Mouse (Mus musculus) CD4-positive helper T cell, adult 2 months (primary cell): Measurements from ENCODE around the gene Fgf4.
A peak's percentile ranks its signal among the peaks of the same experiment; 100 is the strongest.

Source experiments
- DNase-seq: peaks from one replicate; pipeline ENCODE4 v3.0.0-alpha.2; 2012; ENCODE audit warnings: low read depth, missing footprints, low spot score

Gene Fgf4

DNA sequence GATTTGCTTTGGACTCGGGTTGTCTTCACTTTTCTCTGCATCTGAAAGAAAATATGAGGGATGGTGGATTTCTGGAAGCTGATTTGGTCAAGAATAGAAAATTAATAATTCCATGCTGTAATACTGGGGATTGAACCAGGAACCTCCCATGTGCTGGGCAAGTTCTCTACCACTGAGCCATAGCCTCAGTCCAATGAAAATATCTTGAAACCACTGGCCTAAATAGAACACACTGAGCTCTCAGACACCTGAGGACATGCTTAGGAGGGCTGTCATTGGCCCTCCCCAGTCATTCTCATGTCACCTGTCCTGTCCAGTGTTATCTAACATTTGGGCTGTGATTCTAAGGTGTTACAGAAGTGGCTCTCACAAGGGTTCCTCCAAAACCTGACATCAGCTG lies 64.0 kb downstream of the Fgf4 start:
- DNase-seq = no peak

DNA sequence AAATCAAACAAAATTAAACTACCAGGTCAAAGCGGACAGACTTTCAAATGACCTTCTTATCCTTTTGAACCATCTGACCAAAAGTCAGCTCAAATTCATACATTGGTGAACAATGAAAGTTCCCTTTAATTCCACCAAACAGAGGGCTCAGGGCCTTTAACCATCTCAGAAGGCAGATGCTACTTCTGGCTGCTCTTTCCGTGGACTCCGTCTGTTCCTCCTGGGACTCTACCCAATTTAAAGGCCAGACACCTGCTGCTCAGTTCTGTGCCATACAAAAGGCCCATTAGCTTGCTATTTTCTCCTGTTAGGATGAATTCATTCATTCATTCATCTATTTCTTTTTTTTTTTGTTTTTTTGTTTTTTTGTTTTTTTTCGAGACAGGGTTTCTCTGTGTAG lies 65.7 kb downstream of the Fgf4 start:
- no peak for DNase-seq

DNA sequence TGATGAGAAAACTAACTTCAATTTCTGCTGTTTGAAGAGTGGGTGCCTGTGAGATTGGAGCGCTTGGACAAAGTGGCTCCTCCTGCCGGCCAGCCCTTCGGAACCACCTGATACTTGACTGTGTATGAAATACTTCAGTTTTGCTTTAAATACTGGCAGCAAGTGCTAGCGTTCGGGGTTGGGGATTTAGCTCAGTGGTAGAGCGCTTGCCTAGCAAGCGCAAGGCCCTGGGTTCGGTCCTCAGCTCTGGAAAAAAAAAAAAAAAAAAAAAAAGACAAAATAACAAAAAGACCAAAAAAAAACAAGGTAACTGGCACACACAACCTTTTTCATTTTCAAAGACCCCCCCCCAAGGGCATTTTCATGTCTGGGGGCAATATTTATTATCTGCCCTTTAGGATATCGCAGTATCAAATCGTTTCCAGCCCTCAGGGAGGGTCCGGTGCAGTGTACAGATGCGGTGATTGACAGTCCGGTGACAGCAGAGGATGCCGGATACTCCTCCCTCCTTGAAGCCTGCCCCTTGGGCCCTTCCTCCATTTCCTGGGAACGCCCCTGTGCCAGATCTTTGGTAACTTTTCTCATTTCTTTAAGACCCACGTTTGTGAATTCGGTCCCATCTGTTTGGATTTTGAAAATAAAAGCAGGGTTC lies 67.3 kb downstream of the Fgf4 start:
- peak; percentile 55 for DNase-seq
